Mouse (Mus musculus): ENCODE results near the gene Msx1.

DNA sequence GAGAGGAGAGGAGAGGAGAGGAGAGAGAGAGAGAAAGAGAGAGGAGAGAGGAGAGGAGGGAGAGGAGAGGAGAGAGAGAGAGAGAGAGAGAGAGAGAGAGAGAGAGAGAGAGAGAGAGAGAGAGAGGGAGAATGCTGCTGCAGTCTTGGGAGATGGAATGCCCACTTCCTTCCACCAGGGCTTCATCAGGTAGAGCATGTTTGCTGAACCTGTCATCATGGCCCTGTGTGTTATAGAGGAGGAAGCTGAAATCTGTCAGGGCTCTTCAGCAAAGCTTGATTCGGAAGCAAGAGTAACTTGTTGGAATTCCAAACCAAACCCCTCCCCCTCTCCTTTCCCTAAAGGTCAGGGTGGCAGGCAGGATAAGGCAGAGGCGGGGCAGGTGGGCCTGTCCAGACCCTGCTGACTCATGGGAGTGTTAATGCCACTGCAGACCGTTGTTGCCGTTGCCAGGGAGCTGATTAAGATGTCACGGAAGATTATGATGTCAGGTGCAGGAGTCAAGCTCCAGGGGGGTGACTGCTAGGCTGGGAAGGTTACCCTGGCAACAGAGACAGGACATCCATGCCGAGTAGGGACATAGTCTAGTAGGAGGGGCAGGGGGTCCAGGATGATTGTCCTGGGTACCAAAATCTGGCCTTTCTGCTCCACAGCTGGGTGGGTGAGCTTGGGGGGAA, 11.3 kb upstream of the Msx1 start:
- TF ChIP-seq CTCF (IDR thresholded peaks at IDR 0.05; ENCODE audit: low read depth) (no peak), EP300 (optimal IDR thresholded peaks at IDR 0.05) (no peak)
